ENCODE assay signal across 8 mouse cellular contexts in genomic region chr15:61157543-61157942, GRCm38 (mm10).
DNase-seq lines count a peak whose midpoint lies in the region; ATAC-seq and TF ChIP-seq lines count a peak whose summit lies in the region.

No protein-coding gene starts in this region.

- 1% methylated on average over 13 of the region's 13 CpGs for WGBS in cerebellum, adult 2 months
- WGBS in hindbrain, embryonic 11.5 days: 5% methylated on average over 13 of the region's 13 CpGs

- no peaks in the 10 kb centered on the region for H3K4me1 ChIP-seq in cerebellum, adult 2 months (ENCODE audit: control insufficient read depth, insufficient read depth, low read length)
- H3K4me1 ChIP-seq in hindbrain, embryonic 11.5 days (replicated peaks; ENCODE audit: control insufficient read depth, insufficient read depth, low read length): no peaks in the 10 kb centered on the region

- H3K36me3 ChIP-seq in hindbrain, embryonic 11.5 days (ENCODE audit: control insufficient read depth, insufficient read depth, low read length): no peaks in the 10 kb centered on the region

- no peak for TF ChIP-seq POLR2A in cerebellum, adult 2 months (IDR thresholded peaks at IDR 0.05; ENCODE audit: borderline replicate concordance, insufficient read depth, low read length)

- H3K9me3 ChIP-seq in hindbrain, embryonic 11.5 days (ENCODE audit: control insufficient read depth, low read length): no peaks in the 10 kb centered on the region

- peak; percentile 72; the same call in 1 of the 2 replicates for ATAC-seq in hindbrain, embryonic 11.5 days (ENCODE audit: low FRiP score)

- H3K4me2 ChIP-seq in hindbrain, embryonic 11.5 days (replicated peaks; ENCODE audit: low read depth, low read length): peak overlapping the region; percentile 37

- H3K27me3 ChIP-seq in cerebellum, adult 2 months (ENCODE audit: control insufficient read depth, insufficient read depth, low read length): no peaks in the 10 kb centered on the region
- no peaks in the 10 kb centered on the region; the same call in 1 of the 2 replicates for H3K27me3 ChIP-seq in hindbrain, embryonic 11.5 days (ENCODE audit: control insufficient read depth, insufficient read depth, low read length)

- peak; percentile 77 for DNase-seq in MN1 (ENCODE audit: low spot score)
- peak; percentile 74 to 85 for DNase-seq in cerebellum, adult 2 months
- peak; percentile 88 to 99 for DNase-seq in frontal cortex, adult 2 months (ENCODE audit: extremely low spot score in 1 of 2, low spot score in 1 of 2)
- peak; percentile 97 for DNase-seq in hindbrain, embryonic 11.5 days (ENCODE audit: low spot score)
- DNase-seq in layer of hippocampus, adult 9-11 months: peak; percentile 90
- peak; percentile 89 for DNase-seq in lung, postnatal 25 days (ENCODE audit: low spot score)
- DNase-seq in retina, embryonic 14.5 days (ENCODE audit: low spot score): peak; percentile 97
- peak; percentile 78 to 87 for DNase-seq in thymus, postnatal 36 days

- H3K4me3 ChIP-seq in cerebellum, adult 2 months (replicated peaks; ENCODE audit: insufficient read depth, low read depth, low read length): no peak overlapping the region
- peak overlapping the region; percentile 22; the same call in 1 of the 2 replicates for H3K4me3 ChIP-seq in hindbrain, embryonic 11.5 days (ENCODE audit: low read depth, low read length)

- TF ChIP-seq CTCF in cerebellum, adult 2 months (IDR thresholded peaks at IDR 0.05; ENCODE audit: borderline replicate concordance, insufficient read depth, low read depth, low read length): peak; percentile 97

- H3K27ac ChIP-seq in cerebellum, adult 2 months (ENCODE audit: insufficient read depth, low read length): no peak overlapping the region
- no peak overlapping the region for H3K27ac ChIP-seq in hindbrain, embryonic 11.5 days (ENCODE audit: low read depth, low read length)

- no peak overlapping the region for H3K9ac ChIP-seq in hindbrain, embryonic 11.5 days (ENCODE audit: low read depth, low read length)
